Mouse (Mus musculus) lung, postnatal 0 days (tissue): ENCODE results near the gene Gas2l2.

Experiments used
- CTCF ChIP-seq: IDR thresholded peaks from 2 replicates; pipeline ENCODE4 v1.5.1; 2016; ENCODE audit warnings: antibody characterized with exemption, mild to moderate bottlenecking
- EP300 ChIP-seq: IDR thresholded peaks from 2 replicates; pipeline ENCODE4 v1.6.1; 2016; ENCODE audit warnings: antibody characterized with exemption, mild to moderate bottlenecking, control low read depth

DNA sequence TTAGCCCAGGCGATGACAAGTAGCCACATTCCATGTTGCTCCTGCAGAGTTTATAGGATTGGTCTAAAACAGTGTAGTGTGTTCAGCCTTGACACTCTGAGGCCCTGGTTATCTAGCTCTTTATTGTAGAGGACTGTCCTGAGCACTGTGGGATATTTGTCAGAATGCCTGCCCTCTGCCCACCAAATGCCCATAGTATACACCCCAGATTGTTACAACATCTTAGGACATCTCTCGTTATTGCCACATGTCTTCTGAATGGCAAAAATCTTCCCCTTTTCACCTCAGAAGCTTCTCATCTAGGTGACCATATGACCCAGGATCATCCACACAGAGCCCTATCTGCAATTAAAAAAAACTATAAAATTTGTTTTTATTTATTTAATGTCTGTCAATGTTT is 3.3 kb upstream of the Gas2l2 start:
- TF ChIP-seq CTCF (no peak), EP300 (no peak)
